Mouse (Mus musculus): ENCODE data around the gene Nsl1.

Nsl1 gene

GRCm38 (mm10) chr1:191054870-191055532, 7.8 kb upstream of the Nsl1 start:
- no peak for DNase-seq (ENCODE audit: low spot score in 2 of 2)

GRCm38 (mm10) chr1:191055533-191055873, 7.3 kb upstream of the Nsl1 start:
- DNase-seq (ENCODE audit: low spot score in 2 of 2) = no peak

GRCm38 (mm10) chr1:191057461-191057860, 5.4 kb upstream of the Nsl1 start:
- DNase-seq (ENCODE audit: low spot score in 2 of 2) = no peak

- DNase-seq (ENCODE audit: low spot score in 2 of 2) = no peak
Measured at GRCm38 (mm10) chr1:191062241-191062780, 501 bp upstream of the Nsl1 start.

- no peak for DNase-seq (ENCODE audit: low spot score in 2 of 2)
Measured at GRCm38 (mm10) chr1:191063700-191064099, 888 bp downstream of the Nsl1 start.

GRCm38 (mm10) chr1:191064535-191064934, 1.7 kb downstream of the Nsl1 start:
- DNase-seq (ENCODE audit: low spot score in 2 of 2) = no peak

GRCm38 (mm10) chr1:191065188-191065587, 2.4 kb downstream of the Nsl1 start:
- no peak for DNase-seq (ENCODE audit: low spot score in 2 of 2)

- DNase-seq (ENCODE audit: low spot score in 2 of 2) = no peak
Measured at GRCm38 (mm10) chr1:191068377-191068776, 5.6 kb downstream of the Nsl1 start.

- DNase-seq (ENCODE audit: low spot score in 2 of 2) = no peak
Measured at GRCm38 (mm10) chr1:191070259-191070658, 7.4 kb downstream of the Nsl1 start.

GRCm38 (mm10) chr1:191071613-191072012, 8.8 kb downstream of the Nsl1 start:
- DNase-seq (ENCODE audit: low spot score in 2 of 2) = no peak

GRCm38 (mm10) chr1:191072329-191072913, 9.6 kb downstream of the Nsl1 start:
- DNase-seq (ENCODE audit: low spot score in 2 of 2) = no peak

- DNase-seq (ENCODE audit: low spot score in 2 of 2) = no peak
Measured at GRCm38 (mm10) chr1:191073001-191073400, 10.2 kb downstream of the Nsl1 start.

GRCm38 (mm10) chr1:191073486-191073885, 10.7 kb downstream of the Nsl1 start:
- no peak for DNase-seq (ENCODE audit: low spot score in 2 of 2)

GRCm38 (mm10) chr1:191075199-191075883, 12.5 kb downstream of the Nsl1 start:
- peak in 1 of 2 experiments; percentile 51 for DNase-seq (ENCODE audit: low spot score in 2 of 2)

GRCm38 (mm10) chr1:191083230-191083629, 20.4 kb downstream of the Nsl1 start:
- DNase-seq (ENCODE audit: low spot score in 2 of 2) = no peak

- DNase-seq (ENCODE audit: low spot score in 2 of 2) = peak; percentile 42 to 67
Measured at GRCm38 (mm10) chr1:191084951-191085559, 22.2 kb downstream of the Nsl1 start.

GRCm38 (mm10) chr1:191085597-191085996, 22.8 kb downstream of the Nsl1 start:
- no peak for DNase-seq (ENCODE audit: low spot score in 2 of 2)

GRCm38 (mm10) chr1:191086304-191086878, 23.6 kb downstream of the Nsl1 start:
- DNase-seq (ENCODE audit: low spot score in 2 of 2) = no peak

- no peak for DNase-seq (ENCODE audit: low spot score in 2 of 2)
Measured at GRCm38 (mm10) chr1:191086960-191087359, 24.1 kb downstream of the Nsl1 start.

GRCm38 (mm10) chr1:191087955-191088354, 25.1 kb downstream of the Nsl1 start:
- DNase-seq (ENCODE audit: low spot score in 2 of 2) = no peak

- DNase-seq (ENCODE audit: low spot score in 2 of 2) = no peak
Measured at GRCm38 (mm10) chr1:191089355-191089754, 26.5 kb downstream of the Nsl1 start.

GRCm38 (mm10) chr1:191092050-191092449, 29.2 kb downstream of the Nsl1 start:
- no peak for DNase-seq (ENCODE audit: low spot score in 2 of 2)

All from cerebellum, postnatal 4 days (tissue).